Mouse (Mus musculus) cerebellum, adult 2 months (tissue): ENCODE measurements around the gene Chst3. TPM values are rescaled to one million over a fixed set of nuclear protein-coding genes. Genes with fewer than 3 reads are reported as not detected.

Source experiments
- DNase-seq, 2 experiments: peaks; one replicate each; pipeline ENCODE4 v3.0.0; 2021
- H3K27ac ChIP-seq: fragments of 200-500 bp; 2 replicates; pipeline ENCODE4 v1.5.1; 2012; ENCODE audit warnings: low read length, control low read depth, inconsistent platforms; ENCODE audit not compliant: insufficient read depth
- H3K27me3 ChIP-seq: fragments of 200-500 bp; 2 replicates; pipeline ENCODE4 v1.6.1; 2012; ENCODE audit warnings: inconsistent platforms, mild to moderate bottlenecking, low read length, moderate library complexity; ENCODE audit not compliant: control insufficient read depth, insufficient read depth
- H3K4me1 ChIP-seq: fragments of 200-500 bp; 2 replicates; pipeline ENCODE4 v1.6.1; 2011; ENCODE audit warnings: low read length; ENCODE audit not compliant: control insufficient read depth, insufficient read depth
- H3K4me3 ChIP-seq: fragments of 200-500 bp; replicated peaks from 2 replicates; pipeline ENCODE3; 2011; ENCODE audit warnings: mild to moderate bottlenecking, low read depth, low read length, control low read depth; ENCODE audit not compliant: insufficient read depth
- CTCF ChIP-seq: fragments of 200-500 bp; IDR thresholded peaks from 2 replicates; pipeline ENCODE4 v1.5.1; 2011; ENCODE audit warnings: low read depth, mild to moderate bottlenecking, control low read depth, low read length, moderate library complexity, borderline replicate concordance; ENCODE audit not compliant: insufficient read depth
- POLR2A ChIP-seq: fragments of 200-500 bp; IDR thresholded peaks from 2 replicates; pipeline ENCODE4 v1.6.1; 2011; ENCODE audit warnings: low read length, control low read depth, borderline replicate concordance; ENCODE audit not compliant: insufficient read depth
- WGBS: fragments of 180-500 bp; shearing (Covaris S2); methylation state at CpG from one replicate; pipeline ENCODE4 v1.1.7; 2018; 5-methylcytosine and 5-hydroxymethylcytosine counted together
- polyA plus RNA-seq: library from polyadenylated mRNA; depleted of rRNA; stranded (reverse); fragments of >200 nt; gene quantifications from 2 replicates; pipeline ENCODE4 v1.2.3, GENCODE M21; 2012

The Chst3 gene
- polyA plus RNA-seq, 1 experiment = 2.2 TPM

DNA sequence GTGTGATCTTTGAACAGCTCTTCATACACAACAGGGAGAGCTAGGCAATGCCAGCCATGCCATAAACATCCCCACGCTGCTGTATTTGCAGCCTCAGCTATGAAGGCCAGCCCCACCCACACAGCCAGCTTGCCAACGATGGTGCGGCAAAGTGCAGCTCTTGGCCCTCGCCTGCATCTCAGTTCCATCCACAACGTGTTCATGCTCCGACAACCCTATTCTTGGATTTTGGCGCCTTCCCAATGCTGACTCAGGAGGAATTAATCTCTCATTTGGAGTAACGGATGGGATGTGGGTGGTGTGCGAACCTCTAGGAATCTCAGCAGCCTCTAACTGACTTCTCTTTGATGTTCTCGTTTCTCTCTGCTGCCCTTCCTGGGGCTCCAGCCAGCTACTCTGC, 46.0 kb downstream of the Chst3 start:
- no peak overlapping the region for H3K27ac ChIP-seq
- TF ChIP-seq CTCF (no peak), POLR2A (no peak)
- no peak for DNase-seq
- H3K4me3 ChIP-seq = no peak overlapping the region
- peaks cover 2% of the 10 kb centered on the region for H3K4me1 ChIP-seq
- no peaks in the 10 kb centered on the region for H3K27me3 ChIP-seq
- 9% methylated on average over 10 of the region's 10 CpGs for WGBS

DNA sequence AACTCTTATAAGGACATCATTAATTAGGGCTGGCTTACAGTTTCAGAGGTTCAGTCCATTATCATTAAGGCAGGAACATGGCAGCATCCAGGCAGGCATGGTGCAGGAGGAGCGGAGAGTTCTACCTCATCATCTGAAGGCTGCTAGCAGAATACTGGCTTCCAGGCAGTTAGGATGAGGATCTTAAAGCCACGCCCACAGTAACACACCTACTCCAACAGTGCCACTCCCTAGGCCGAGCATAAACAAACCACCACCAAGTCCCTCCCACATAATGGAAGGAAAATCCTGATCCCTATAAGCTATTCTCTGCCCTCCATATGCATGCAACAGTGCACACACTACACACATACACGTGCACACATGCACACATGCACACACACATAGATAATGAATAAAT, 46.8 kb downstream of the Chst3 start:
- H3K27ac ChIP-seq = no peak overlapping the region
- WGBS = 97% methylated on average over 4 of the region's 4 CpGs
- TF ChIP-seq POLR2A (no peak), CTCF (no peak)
- DNase-seq = no peak
- H3K27me3 ChIP-seq = no peaks in the 10 kb centered on the region
- peaks cover 2% of the 10 kb centered on the region for H3K4me1 ChIP-seq
- no peak overlapping the region for H3K4me3 ChIP-seq

DNA sequence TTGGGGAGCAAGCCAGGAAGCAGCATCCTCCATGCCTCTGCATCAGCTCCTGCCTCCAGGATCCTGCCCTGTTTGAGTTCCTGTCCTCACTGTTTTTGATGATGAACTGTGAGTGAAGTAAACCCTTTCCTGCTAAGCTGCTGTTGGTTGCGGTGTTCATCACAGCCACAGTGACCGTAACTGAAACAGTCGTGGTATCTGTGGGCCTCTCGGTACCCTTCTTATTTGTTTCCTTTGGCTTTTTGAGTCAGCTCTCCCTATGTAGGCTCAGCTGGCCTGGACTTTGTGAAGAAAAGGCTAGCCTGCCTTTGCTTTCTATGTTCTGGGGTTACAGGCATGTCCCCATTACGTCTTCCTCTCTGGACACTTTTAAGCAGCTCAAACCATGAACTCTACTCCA, 47.7 kb downstream of the Chst3 start:
- 98% methylated on average over 5 of the region's 5 CpGs for WGBS
- TF ChIP-seq POLR2A (no peak), CTCF (no peak)

DNA sequence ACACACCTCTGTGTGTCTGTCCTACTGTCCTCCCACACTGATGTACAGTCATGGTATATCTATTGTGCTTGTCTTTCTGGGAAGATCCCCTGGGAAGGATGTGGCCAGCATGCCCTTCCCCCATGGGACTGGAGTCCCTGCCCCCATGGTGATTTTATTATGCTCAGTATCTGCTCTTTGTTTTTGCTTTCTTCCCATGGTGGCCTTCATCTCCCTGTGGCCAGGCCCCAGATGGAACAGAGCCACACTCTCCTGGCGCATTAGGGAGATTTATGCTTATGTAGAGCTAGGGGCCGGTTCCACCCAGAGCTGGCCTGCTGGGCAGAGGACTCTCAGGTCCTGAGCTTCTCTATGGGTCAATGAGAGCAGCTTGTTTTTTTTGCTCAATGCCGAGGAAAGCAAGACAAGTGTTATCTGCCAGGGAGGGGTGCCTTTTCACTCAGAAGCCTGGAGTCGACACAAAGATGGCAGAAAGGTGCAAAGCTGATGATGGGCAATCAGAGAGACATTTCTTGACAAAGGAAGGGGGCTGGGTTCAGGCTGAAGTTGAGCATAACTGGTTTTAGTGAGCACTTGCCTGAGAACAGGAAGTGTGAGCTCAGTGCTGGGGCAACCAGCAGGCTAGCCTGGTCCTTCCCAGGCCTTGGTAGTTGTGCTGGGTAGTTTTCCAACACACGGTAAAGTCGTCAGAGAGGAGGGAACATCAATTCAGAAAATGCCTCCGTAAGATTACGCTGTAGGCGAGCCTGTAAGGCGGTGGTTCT, 48.6 kb downstream of the Chst3 start:
- no peak overlapping the region for H3K4me3 ChIP-seq
- H3K4me1 ChIP-seq = no peaks in the 10 kb centered on the region; the same call in 1 of the 2 replicates
- no peak overlapping the region for H3K27ac ChIP-seq
- H3K27me3 ChIP-seq = no peaks in the 10 kb centered on the region
- DNase-seq = no peak
- TF ChIP-seq POLR2A (no peak), CTCF (no peak)
- 79% methylated on average over 10 of the region's 10 CpGs for WGBS

More for the DNA sequence above, 47.7 kb downstream of the Chst3 start:
- Histone ChIP-seq H3K4me1 (peaks cover 2% of the 10 kb centered on the region), H3K4me3 (no peak overlapping the region), H3K27ac (no peak overlapping the region), H3K27me3 (no peaks in the 10 kb centered on the region)
- no peak for DNase-seq

DNA sequence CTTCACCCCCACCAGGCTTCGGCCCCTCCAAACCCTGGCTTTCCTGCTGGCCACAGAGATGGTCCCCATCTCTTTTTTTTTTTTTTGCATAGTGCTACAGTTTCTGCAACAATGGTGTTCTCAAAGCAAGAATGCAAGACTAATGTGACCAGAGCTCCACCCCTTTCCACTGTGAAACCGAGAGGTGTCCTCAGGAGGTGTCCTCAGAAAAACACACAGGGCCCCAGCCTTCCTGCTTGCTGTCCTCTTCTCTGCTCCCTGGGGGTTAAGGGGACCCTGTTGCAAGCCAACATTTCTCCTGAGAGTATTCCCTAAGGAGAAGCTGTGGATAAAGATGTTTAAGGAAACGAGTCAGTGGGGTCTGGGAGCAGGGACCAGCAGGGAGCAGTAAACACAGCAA, 50.1 kb downstream of the Chst3 start:
- Histone ChIP-seq H3K4me1 (no peaks in the 10 kb centered on the region; the same call in 1 of the 2 replicates), H3K27me3 (no peaks in the 10 kb centered on the region), H3K27ac (no peak overlapping the region), H3K4me3 (no peak overlapping the region)
- no peak for TF ChIP-seq POLR2A
- no peak for TF ChIP-seq CTCF
- no peak for DNase-seq
- WGBS = 55% methylated on average over 3 of the region's 3 CpGs

DNA sequence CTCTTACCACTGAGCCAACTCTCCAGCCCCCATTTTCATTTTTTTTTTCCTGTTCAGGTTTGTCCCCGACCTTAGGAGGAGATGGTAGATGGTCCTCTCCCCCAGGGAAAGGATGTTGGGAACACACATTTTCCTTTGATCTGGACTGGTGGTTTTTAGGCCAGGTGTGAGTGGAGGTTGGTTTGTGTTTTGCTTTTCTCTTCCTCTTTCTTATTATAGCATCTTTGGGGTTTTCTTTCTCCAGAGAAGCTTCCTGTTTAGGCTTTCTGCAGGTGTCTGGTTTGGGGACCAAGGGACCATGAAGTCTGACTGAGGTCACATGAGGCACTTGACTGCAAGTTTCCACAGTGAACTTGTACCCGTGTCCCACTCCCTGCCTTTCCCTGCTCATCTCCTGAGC, 50.8 kb downstream of the Chst3 start:
- no peak overlapping the region for H3K4me3 ChIP-seq
- DNase-seq = no peak
- H3K27me3 ChIP-seq = no peaks in the 10 kb centered on the region
- no peak overlapping the region for H3K27ac ChIP-seq
- 73% methylated on average over 2 of the region's 2 CpGs for WGBS
- H3K4me1 ChIP-seq = no peaks in the 10 kb centered on the region; the same call in 1 of the 2 replicates
- TF ChIP-seq POLR2A (no peak), CTCF (no peak)

DNA sequence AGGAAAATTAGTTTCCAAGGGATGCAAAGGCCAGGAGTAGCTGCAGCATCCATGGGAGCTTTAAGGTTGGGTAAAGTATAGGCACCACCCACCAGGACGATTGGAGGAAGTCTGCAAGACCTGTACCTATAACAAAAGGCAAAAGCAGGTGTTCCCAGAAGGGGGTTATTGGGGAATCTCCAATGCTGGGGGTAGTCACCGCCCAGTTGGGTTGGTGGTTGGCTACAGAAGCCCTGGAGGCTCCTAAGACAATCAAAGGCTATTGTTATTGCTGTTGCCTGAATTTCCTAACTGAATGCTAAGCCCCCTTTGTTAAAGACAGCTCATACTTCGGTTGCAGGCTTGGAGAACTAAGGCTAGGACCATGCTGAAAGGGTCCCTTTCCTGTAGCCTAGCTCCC, 53.0 kb downstream of the Chst3 start:
- H3K4me3 ChIP-seq = no peak overlapping the region
- TF ChIP-seq POLR2A = no peak
- no peaks in the 10 kb centered on the region for H3K4me1 ChIP-seq
- no peak for DNase-seq
- H3K27ac ChIP-seq = no peak overlapping the region
- H3K27me3 ChIP-seq = no peaks in the 10 kb centered on the region
- WGBS = 38% methylated on average over 3 of the region's 3 CpGs

DNA sequence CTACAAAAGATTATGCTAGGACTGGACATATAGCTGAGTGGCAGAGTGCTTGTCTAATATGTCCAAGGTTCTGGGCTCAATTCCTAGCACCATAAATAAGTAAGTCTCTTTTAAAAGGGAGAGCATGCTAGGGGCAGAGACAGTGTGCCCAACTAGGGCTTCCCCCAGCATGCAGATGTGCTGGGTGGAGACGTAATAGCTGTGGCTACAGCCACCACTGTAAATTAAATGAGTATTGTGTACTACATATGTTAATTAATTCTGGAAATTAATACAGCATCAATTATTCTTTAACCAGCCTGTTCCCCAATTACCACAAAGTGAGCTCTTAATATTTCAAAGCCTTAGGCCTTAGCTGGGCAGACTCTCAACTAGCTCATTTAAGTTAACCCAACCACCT, 54.2 kb downstream of the Chst3 start:
- WGBS = 97% methylated on average over 1 of the region's 1 CpGs
- no peak for TF ChIP-seq CTCF
- no peak for DNase-seq
- Histone ChIP-seq H3K27ac (no peak overlapping the region), H3K4me1 (no peaks in the 10 kb centered on the region), H3K4me3 (no peak overlapping the region), H3K27me3 (no peaks in the 10 kb centered on the region)
